Mouse (Mus musculus): ENCODE measurements around the gene Plekha7.

DNA sequence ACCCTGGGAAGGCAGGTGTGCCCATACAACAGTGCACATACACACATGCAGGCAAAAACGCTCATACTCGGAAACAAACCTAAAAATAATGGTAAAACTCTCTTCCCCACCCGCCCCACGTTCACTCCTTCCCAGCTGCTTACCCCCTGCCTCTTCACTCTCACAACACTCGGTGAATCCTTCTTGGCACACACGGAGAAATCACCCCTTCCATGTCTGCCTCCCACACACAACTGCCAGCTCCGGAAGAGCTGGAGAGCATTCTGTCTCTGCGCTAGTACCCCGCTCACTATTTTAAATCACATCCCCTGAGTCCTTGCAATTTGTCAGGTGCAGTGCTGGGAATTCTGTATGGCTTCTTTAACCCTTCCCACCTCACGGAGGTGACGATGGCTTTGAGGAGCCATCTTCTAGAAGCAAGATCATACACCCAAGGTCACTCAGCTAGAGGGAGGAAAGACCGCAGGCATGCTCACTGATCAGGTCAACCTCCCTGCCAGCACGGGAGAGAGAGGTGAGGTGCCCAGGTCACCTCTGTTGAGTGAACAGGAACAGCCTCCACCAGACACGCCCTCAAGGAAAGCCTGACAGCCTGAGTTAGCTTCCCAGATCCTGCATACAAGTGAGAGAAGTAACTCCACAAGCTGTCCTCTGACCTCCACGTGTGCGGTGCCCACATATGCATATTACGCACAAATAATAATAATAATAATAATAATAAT lies 49.6 kb downstream of the Plekha7 start:
- TF ChIP-seq POLR2A (IDR thresholded peaks at IDR 0.05; ENCODE audit: control insufficient read depth, extremely low read depth, insufficient read depth, low read length, poor library complexity) (no peak), CTCF (IDR thresholded peaks at IDR 0.05; ENCODE audit: borderline replicate concordance, control insufficient read depth, extremely low read depth, insufficient read depth, low read length, poor library complexity) (no peak)

Data from thymus, adult 2 months (tissue).